Mouse (Mus musculus) embryonic fibroblast, embryonic 13.5 days (primary cell): Measurements from ENCODE around the gene Mettl2.
"Not testable (repeated sequence)": the region's sequence is repeated elsewhere in the genome, so short reads cannot be mapped to it uniquely, and the experiment has no call there.

Experiments
- CTCF ChIP-seq: IDR thresholded peaks from 2 replicates; pipeline ENCODE4 v1.5.1; 2011; ENCODE audit warnings: mild to moderate bottlenecking, control low read depth, low read length, moderate library complexity, borderline replicate concordance; ENCODE audit not compliant: insufficient read depth
- POLR2A ChIP-seq: IDR thresholded peaks from 2 replicates; pipeline ENCODE4 v1.6.1; 2011; ENCODE audit warnings: low read depth, mild to moderate bottlenecking, control low read depth, low read length, moderate library complexity

DNA sequence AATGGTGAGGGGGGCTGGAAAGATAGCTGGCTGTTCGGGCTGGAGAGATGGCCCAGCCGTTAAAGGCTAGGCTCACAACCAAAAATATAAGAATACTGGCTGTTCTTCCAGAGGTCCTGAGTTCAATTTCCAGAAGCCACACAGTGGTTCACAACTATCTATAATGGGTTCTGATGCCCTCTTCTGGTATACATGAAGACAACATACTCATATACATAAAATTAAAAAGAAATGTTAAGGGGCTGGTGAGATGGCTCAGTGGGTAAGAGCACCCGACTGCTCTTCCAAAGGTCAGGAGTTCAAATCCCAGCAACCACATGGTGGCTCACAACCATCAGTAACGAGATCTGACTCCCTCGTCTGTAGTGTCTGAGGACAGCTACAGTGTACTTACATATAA is 4.4 kb upstream of the Mettl2 start:
- TF ChIP-seq CTCF, POLR2A: not testable (repeated sequence)
